Mouse (Mus musculus) bone marrow, adult 2 months (tissue): ENCODE results near the gene Ramp1.

Source experiments
- CTCF ChIP-seq: fragments of 200-500 bp; IDR thresholded peaks from 2 replicates; pipeline ENCODE4 v1.5.1; 2011; ENCODE audit warnings: low read length, control low read depth; ENCODE audit not compliant: control insufficient read depth, insufficient read depth
- POLR2A ChIP-seq: fragments of 200-500 bp; IDR thresholded peaks from 2 replicates; pipeline ENCODE4 v1.6.1; 2011; ENCODE audit warnings: low read depth, mild to moderate bottlenecking, control low read depth, low read length, borderline replicate concordance; ENCODE audit not compliant: control insufficient read depth

- 0 out of 2 replicates have a peak, but pooled peaks have one; percentile 6 for TF ChIP-seq CTCF
- TF ChIP-seq POLR2A: no peak
Observed at GRCm38 (mm10) chr1:91180723-91181122, 1.1 kb downstream of the Ramp1 start.
